Mouse (Mus musculus): ENCODE data around the gene Aoc3. TPM values are rescaled to one million over a fixed set of nuclear protein-coding genes. Genes with fewer than 3 reads are reported as not detected.
A peak's percentile ranks its signal among the peaks of the same experiment; 100 is the strongest.
"Not testable (repeated sequence)": the region's sequence is repeated elsewhere in the genome, so short reads cannot be mapped to it uniquely, and the experiment has no call there.

Gene Aoc3
- polyA plus RNA-seq, 1 experiment from 2014 or later: 2.2 TPM

DNA sequence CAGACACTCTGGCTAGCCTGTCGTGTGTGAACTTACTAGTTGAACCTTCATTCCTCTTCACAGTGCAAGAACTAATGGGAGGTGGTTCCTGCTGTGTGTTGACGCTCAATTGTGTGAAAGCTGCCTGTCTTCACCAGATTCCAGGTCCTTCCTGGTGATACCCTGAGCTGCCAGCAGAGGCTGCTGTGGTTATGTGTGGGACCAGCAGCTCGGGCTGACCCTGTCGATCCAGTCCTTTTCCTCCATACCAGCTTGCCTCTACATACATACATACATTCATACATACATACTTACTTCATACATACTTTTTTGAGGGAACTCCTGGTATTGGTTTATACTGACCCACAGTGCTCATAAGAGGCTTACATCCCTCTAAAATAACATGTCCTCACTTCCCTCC, 6.8 kb upstream of the Aoc3 start:
- Histone ChIP-seq H3K4me1 (ENCODE audit: control insufficient read depth, insufficient read depth, low read length) (peaks cover 3% of the 10 kb centered on the region; the same call in 1 of the 2 replicates), H3K36me3 (ENCODE audit: control insufficient read depth, insufficient read depth) (peaks cover 47% of the 10 kb centered on the region), H3K27ac (ENCODE audit: low read length) (no peak overlapping the region), H3K4me3 (ENCODE audit: low read length) (no peak overlapping the region), H3K4me2 (ENCODE audit: low read depth, low read length) (no peak overlapping the region), H3K9me3 (replicated peaks; ENCODE audit: control insufficient read depth, low read length) (no peaks in the 10 kb centered on the region), H3K27me3 (ENCODE audit: control insufficient read depth, insufficient read depth, low read length) (no peaks in the 10 kb centered on the region), H3K9ac (ENCODE audit: low read length) (no peak overlapping the region)
- WGBS: 12% methylated on average over 4 of the region's 4 CpGs
- peak; percentile 46; the same call in 1 of the 2 replicates for ATAC-seq (replicated peaks; ENCODE audit: extremely low read depth, insufficient read depth, low FRiP score)

DNA sequence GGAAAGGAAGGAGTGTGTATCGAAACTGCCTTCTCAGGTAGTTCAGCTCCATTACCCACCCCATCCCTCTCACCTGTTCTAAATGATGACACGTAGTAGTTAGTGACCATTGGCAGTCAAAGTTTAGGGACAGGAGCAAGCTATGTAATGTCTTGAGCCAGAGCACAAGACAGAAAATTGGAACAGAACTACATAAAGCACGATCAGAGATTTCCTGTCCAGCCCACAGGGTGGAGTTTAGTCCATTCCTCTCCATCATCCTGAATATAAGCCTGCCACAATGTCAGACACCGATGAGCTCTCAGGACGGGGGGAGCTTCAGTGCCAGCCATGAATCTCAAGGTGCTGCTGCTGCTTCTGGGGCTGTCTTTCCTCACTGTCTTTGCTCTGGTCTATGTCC, 5.6 kb upstream of the Aoc3 start, which contains the start of gene Aoc2:
TSS of gene Aoc2 (plus strand) at position 301 of the 400 bp plus-strand sequence.
- H3K27me3 ChIP-seq (ENCODE audit: control insufficient read depth, insufficient read depth, low read length): no peaks in the 10 kb centered on the region
- no peak within 1 kb of the TSS for H3K9ac ChIP-seq (ENCODE audit: low read length)
- H3K4me3 ChIP-seq (ENCODE audit: low read length): no peak within 1 kb of the TSS
- no peak within 1 kb of the TSS for H3K27ac ChIP-seq (ENCODE audit: low read length)
- no peaks in the 10 kb centered on the region for H3K9me3 ChIP-seq (replicated peaks; ENCODE audit: control insufficient read depth, low read length)
- ATAC-seq (replicated peaks; ENCODE audit: extremely low read depth, insufficient read depth, low FRiP score): no peak
- 83% methylated on average over 5 of the region's 5 CpGs for WGBS
- peaks cover 10% of the 10 kb centered on the region for H3K4me1 ChIP-seq (ENCODE audit: control insufficient read depth, insufficient read depth, low read length)
- peaks cover 41% of the 10 kb centered on the region for H3K36me3 ChIP-seq (ENCODE audit: control insufficient read depth, insufficient read depth)
- H3K4me2 ChIP-seq (ENCODE audit: low read depth, low read length): no peak within 1 kb of the TSS

DNA sequence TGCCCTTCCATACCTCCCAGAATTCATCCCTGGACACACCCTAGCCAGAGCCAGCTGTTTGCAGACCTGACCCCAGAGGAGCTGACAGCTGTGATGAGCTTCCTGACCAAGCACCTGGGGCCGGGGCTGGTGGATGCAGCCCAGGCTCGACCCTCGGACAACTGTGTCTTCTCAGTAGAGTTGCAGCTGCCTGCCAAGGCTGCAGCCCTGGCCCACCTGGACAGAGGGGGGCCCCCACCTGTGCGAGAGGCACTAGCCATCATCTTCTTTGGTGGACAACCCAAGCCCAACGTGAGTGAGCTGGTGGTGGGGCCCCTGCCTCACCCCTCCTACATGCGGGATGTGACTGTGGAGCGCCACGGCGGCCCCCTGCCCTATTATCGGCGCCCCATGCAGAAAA, 5.2 kb upstream of the Aoc3 start:
- not testable (repeated sequence) for H3K9me3 ChIP-seq (replicated peaks; ENCODE audit: control insufficient read depth, low read length); ATAC-seq (replicated peaks; ENCODE audit: extremely low read depth, insufficient read depth, low FRiP score); H3K27ac ChIP-seq (ENCODE audit: low read length); H3K27me3 ChIP-seq (ENCODE audit: control insufficient read depth, insufficient read depth, low read length); H3K4me2 ChIP-seq (ENCODE audit: low read depth, low read length); H3K4me3 ChIP-seq (ENCODE audit: low read length); H3K9ac ChIP-seq (ENCODE audit: low read length)
- WGBS: 91% methylated on average over 11 of the region's 11 CpGs
- peaks cover 36% of the 10 kb centered on the region for H3K36me3 ChIP-seq (ENCODE audit: control insufficient read depth, insufficient read depth)
- peaks cover 10% of the 10 kb centered on the region for H3K4me1 ChIP-seq (ENCODE audit: control insufficient read depth, insufficient read depth, low read length)

DNA sequence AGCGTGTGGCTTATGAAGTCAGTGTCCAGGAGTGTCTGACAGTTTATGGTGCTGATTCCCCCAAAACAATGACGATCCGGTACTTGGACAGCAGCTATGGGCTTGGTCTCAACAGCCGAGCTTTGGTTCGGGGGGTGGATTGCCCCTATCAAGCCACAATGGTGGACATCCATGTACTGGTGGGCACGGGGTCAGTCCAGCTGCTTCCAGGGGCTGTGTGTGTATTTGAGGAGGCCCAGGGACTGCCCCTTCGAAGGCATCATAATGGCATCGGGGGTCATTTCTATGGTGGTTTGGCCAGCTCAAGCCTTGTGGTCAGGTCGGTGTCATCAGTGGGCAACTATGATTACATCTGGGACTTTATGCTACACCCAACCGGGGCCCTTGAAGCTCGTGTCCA, 4.3 kb upstream of the Aoc3 start:
- 84% methylated on average over 11 of the region's 11 CpGs for WGBS
- Histone ChIP-seq H3K27ac (ENCODE audit: low read length) (no peak overlapping the region), H3K4me1 (ENCODE audit: control insufficient read depth, insufficient read depth, low read length) (peaks cover 10% of the 10 kb centered on the region), H3K36me3 (ENCODE audit: control insufficient read depth, insufficient read depth) (peaks cover 27% of the 10 kb centered on the region), H3K4me3 (ENCODE audit: low read length) (no peak overlapping the region), H3K27me3 (ENCODE audit: control insufficient read depth, insufficient read depth, low read length) (no peaks in the 10 kb centered on the region), H3K9ac (ENCODE audit: low read length) (no peak overlapping the region), H3K9me3 (replicated peaks; ENCODE audit: control insufficient read depth, low read length) (no peaks in the 10 kb centered on the region), H3K4me2 (ENCODE audit: low read depth, low read length) (no peak overlapping the region)
- ATAC-seq (replicated peaks; ENCODE audit: extremely low read depth, insufficient read depth, low FRiP score): no peak

DNA sequence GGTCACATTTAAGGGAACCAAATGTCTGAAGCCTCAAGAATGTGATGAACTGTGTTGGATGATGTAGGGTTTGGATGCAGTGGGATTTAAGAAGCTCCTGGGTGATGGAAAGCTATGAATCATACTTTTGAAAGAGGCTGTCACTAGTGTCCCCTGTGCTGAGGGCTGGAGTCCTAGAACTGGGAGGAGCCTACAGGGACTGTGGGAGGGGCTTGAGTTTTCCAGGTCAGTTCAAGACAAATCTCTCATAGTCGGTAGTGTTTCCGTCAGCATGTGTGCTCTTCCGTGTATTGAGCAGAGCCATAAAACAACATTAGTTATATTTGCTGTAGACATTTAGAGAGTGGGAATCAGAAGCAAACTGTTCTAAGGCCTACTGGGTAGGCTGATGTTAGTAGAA, 3.1 kb upstream of the Aoc3 start:
- Histone ChIP-seq H3K4me1 (ENCODE audit: control insufficient read depth, insufficient read depth, low read length) (peaks cover 10% of the 10 kb centered on the region), H3K9ac (ENCODE audit: low read length) (no peak overlapping the region), H3K27ac (ENCODE audit: low read length) (no peak overlapping the region), H3K36me3 (ENCODE audit: control insufficient read depth, insufficient read depth) (peaks cover 16% of the 10 kb centered on the region), H3K4me3 (ENCODE audit: low read length) (no peak overlapping the region), H3K27me3 (ENCODE audit: control insufficient read depth, insufficient read depth, low read length) (no peaks in the 10 kb centered on the region), H3K9me3 (replicated peaks; ENCODE audit: control insufficient read depth, low read length) (no peaks in the 10 kb centered on the region), H3K4me2 (ENCODE audit: low read depth, low read length) (no peak overlapping the region)
- no peak for ATAC-seq (replicated peaks; ENCODE audit: extremely low read depth, insufficient read depth, low FRiP score)
- 43% methylated on average over 3 of the region's 3 CpGs for WGBS

DNA sequence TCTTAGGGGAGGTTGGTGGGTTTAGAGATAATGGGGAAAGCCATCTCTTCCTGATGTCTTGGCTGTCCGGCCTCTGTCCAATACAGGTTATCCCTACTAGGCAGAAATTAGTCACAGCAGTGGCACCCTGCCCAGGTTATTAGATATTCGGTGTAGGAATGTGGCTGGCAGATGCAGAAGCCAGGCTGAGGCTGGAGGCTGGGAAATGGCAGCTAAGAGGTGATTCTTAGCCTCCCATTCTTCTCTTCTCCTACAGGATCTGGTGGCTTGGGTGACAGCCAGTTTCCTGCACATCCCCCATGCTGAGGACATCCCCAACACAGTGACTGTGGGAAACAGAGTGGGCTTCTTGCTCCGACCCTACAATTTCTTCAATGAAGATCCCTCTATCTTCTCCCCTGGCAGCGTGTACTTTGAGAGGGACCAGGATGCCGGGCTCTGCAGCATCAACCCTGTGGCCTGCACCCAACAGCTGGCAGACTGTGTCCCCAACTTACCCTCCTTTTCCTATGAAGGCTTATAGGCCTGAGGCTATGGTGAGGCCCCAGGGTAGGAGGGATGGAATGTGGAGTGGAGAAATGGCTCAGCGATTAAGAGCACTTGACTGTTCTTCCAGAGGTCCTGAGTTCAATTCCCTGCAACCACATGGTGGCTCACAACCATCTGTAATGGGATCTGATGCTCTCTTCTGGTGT, 1.3 kb upstream of the Aoc3 start:
- H3K9ac ChIP-seq (ENCODE audit: low read length): no peak overlapping the region
- H3K4me1 ChIP-seq (ENCODE audit: control insufficient read depth, insufficient read depth, low read length): peaks cover 10% of the 10 kb centered on the region
- no peaks in the 10 kb centered on the region for H3K9me3 ChIP-seq (replicated peaks; ENCODE audit: control insufficient read depth, low read length)
- no peaks in the 10 kb centered on the region for H3K27me3 ChIP-seq (ENCODE audit: control insufficient read depth, insufficient read depth, low read length)
- H3K4me2 ChIP-seq (ENCODE audit: low read depth, low read length): no peak overlapping the region
- 53% methylated on average over 6 of the region's 6 CpGs for WGBS
- peak; percentile 33; the same call in 1 of the 2 replicates for ATAC-seq (replicated peaks; ENCODE audit: extremely low read depth, insufficient read depth, low FRiP score)
- peaks cover 6% of the 10 kb centered on the region for H3K36me3 ChIP-seq (ENCODE audit: control insufficient read depth, insufficient read depth)
- H3K27ac ChIP-seq (ENCODE audit: low read length): 0 out of 2 replicates have a peak overlapping the region, but pooled peaks have one; percentile 8
- H3K4me3 ChIP-seq (ENCODE audit: low read length): no peak overlapping the region

DNA sequence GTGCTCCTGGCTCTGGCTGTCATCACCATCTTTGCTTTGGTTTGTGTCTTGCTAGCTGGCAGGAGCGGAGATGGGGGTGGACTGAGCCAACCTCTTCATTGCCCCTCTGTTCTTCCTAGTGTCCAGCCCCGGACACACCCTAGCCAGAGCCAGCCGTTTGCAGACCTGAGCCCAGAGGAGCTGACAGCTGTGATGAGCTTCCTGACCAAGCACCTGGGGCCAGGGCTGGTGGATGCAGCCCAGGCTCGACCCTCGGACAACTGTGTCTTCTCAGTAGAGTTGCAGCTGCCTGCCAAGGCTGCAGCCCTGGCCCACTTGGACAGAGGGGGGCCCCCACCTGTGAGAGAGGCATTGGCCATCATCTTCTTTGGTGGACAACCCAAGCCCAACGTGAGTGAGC, 556 bp downstream of the Aoc3 start:
- Histone ChIP-seq H3K4me3 (ENCODE audit: low read length) (peak overlapping the region; percentile 20; the same call in 1 of the 2 replicates), H3K4me2 (ENCODE audit: low read depth, low read length) (peak overlapping the region; percentile 48), H3K27ac (ENCODE audit: low read length) (peak overlapping the region; percentile 72), H3K4me1 (ENCODE audit: control insufficient read depth, insufficient read depth, low read length) (peaks cover 10% of the 10 kb centered on the region)
- ATAC-seq (replicated peaks; ENCODE audit: extremely low read depth, insufficient read depth, low FRiP score); H3K9ac ChIP-seq (ENCODE audit: low read length); H3K9me3 ChIP-seq (replicated peaks; ENCODE audit: control insufficient read depth, low read length); H3K27me3 ChIP-seq (ENCODE audit: control insufficient read depth, insufficient read depth, low read length); H3K36me3 ChIP-seq (ENCODE audit: control insufficient read depth, insufficient read depth): not testable (repeated sequence)
- 69% methylated on average over 6 of the region's 6 CpGs for WGBS

DNA sequence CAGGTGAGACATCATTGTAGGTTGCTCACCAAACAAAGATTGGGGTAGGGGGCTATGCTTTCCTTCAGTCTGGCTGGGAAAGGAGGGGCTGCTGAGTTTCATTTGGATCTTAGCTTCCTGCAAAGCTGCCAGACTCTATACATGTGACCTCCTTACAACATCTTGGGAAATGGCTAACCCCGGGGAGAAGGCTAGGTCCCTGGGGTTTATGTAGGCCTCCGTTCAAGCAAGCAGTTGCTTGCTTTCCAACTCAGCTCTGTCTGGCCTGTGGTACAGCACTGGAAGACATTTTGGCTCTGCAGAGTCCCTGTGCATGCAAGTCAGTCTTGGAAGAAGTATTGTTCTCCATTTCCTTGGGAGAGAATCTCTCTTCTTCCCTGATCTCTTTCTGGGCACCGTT, 2.1 kb downstream of the Aoc3 start:
- Histone ChIP-seq H3K4me1 (ENCODE audit: control insufficient read depth, insufficient read depth, low read length) (peaks cover 12% of the 10 kb centered on the region), H3K4me2 (ENCODE audit: low read depth, low read length) (peak overlapping the region; percentile 48), H3K27me3 (ENCODE audit: control insufficient read depth, insufficient read depth, low read length) (no peaks in the 10 kb centered on the region), H3K9me3 (replicated peaks; ENCODE audit: control insufficient read depth, low read length) (no peaks in the 10 kb centered on the region), H3K27ac (ENCODE audit: low read length) (no peak overlapping the region), H3K9ac (ENCODE audit: low read length) (0 out of 2 replicates have a peak overlapping the region, but pooled peaks have one; percentile 1), H3K36me3 (ENCODE audit: control insufficient read depth, insufficient read depth) (no peaks in the 10 kb centered on the region), H3K4me3 (ENCODE audit: low read length) (peak overlapping the region; percentile 8)
- ATAC-seq (replicated peaks; ENCODE audit: extremely low read depth, insufficient read depth, low FRiP score): no peak
- WGBS: 68% methylated on average over 3 of the region's 3 CpGs

DNA sequence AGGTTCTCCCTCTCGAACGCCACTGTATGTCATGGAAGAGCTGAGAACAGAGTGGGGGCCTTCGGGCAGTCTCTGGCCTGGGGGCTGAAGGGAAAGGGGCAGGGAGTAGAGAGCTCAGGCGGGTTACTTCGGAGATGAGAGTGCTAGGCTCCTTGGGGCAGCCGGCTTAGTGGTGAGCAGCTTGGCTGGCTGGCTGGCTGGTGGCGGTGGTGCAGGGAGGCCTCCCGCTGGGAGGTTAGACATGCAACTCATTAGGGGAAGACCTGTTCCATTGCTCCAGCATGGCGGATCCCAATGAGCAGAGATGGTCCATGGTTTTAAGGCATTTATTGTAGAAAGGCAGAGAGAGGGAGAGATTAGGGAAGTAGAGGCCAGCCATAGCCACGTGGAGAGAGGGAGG, 3.6 kb downstream of the Aoc3 start:
- H3K27me3 ChIP-seq (ENCODE audit: control insufficient read depth, insufficient read depth, low read length): no peaks in the 10 kb centered on the region
- H3K9ac ChIP-seq (ENCODE audit: low read length): 0 out of 2 replicates have a peak overlapping the region, but pooled peaks have one; percentile 39
- no peak overlapping the region for H3K27ac ChIP-seq (ENCODE audit: low read length)
- peak overlapping the region; percentile 25 for H3K4me3 ChIP-seq (ENCODE audit: low read length)
- no peak for ATAC-seq (replicated peaks; ENCODE audit: extremely low read depth, insufficient read depth, low FRiP score)
- no peaks in the 10 kb centered on the region for H3K9me3 ChIP-seq (replicated peaks; ENCODE audit: control insufficient read depth, low read length)
- WGBS: 51% methylated on average over 10 of the region's 10 CpGs
- no peaks in the 10 kb centered on the region for H3K36me3 ChIP-seq (ENCODE audit: control insufficient read depth, insufficient read depth)
- H3K4me1 ChIP-seq (ENCODE audit: control insufficient read depth, insufficient read depth, low read length): peaks cover 13% of the 10 kb centered on the region
- H3K4me2 ChIP-seq (ENCODE audit: low read depth, low read length): peak overlapping the region; percentile 49
